Mouse (Mus musculus) limb, embryonic 12.5 days (tissue): Measurements from ENCODE around the gene Tmem107. TPM values are rescaled to one million over a fixed set of nuclear protein-coding genes. Genes with fewer than 3 reads are reported as not detected.

Experiments used
- ATAC-seq: fragments of 200-750 bp; cut with Nextera tagmentation; 2 replicates; pipeline ENCODE4 v1.8.0; 2017; ENCODE audit warnings: low read depth, moderate TSS enrichment; ENCODE audit not compliant: insufficient number of reproducible peaks, insufficient read depth, low FRiP score, low TSS enrichment
- H3K27ac ChIP-seq: fragments of 300-500 bp; sonication (generic); 2 replicates; pipeline ENCODE4 v1.5.1; 2016; ENCODE audit warnings: mild to moderate bottlenecking, moderate library complexity
- H3K27me3 ChIP-seq: fragments of 300-500 bp; sonication (generic); 2 replicates; pipeline ENCODE4 v1.6.1; 2016; ENCODE audit warnings: mild to moderate bottlenecking, moderate library complexity
- H3K36me3 ChIP-seq: fragments of 300-500 bp; sonication (generic); 2 replicates; pipeline ENCODE4 v1.6.1; 2016; ENCODE audit warnings: mild to moderate bottlenecking, moderate library complexity
- H3K4me1 ChIP-seq: fragments of 300-500 bp; sonication (generic); replicated peaks from 2 replicates; pipeline ENCODE4 v1.6.1; 2016
- H3K4me2 ChIP-seq: fragments of 300-500 bp; sonication (generic); 2 replicates; pipeline ENCODE4 v1.6.1; 2016; ENCODE audit warnings: mild to moderate bottlenecking, moderate library complexity
- H3K4me3 ChIP-seq: fragments of 300-500 bp; sonication (generic); replicated peaks from 2 replicates; pipeline ENCODE4 v1.5.1; 2016; ENCODE audit warnings: mild to moderate bottlenecking
- H3K9ac ChIP-seq: fragments of 300-500 bp; sonication (generic); replicated peaks from 2 replicates; pipeline ENCODE4 v1.6.1; 2016; ENCODE audit warnings: mild to moderate bottlenecking, moderate library complexity
- H3K9me3 ChIP-seq: fragments of 300-500 bp; sonication (generic); 2 replicates; pipeline ENCODE4 v1.6.1; 2016; ENCODE audit warnings: mild to moderate bottlenecking, moderate library complexity
- WGBS: fragments of 180-500 bp; shearing (Covaris S2); methylation state at CpG from one replicate; pipeline ENCODE4 v1.1.7; 2016; 5-methylcytosine and 5-hydroxymethylcytosine counted together
- polyA plus RNA-seq: library from polyadenylated mRNA; unstranded; fragments of >200 nt; fragmentation: Nextera tagmentation; extraction: Ambion mirVana; gene quantifications from 2 replicates; pipeline ENCODE4 v1.2.1, GENCODE M21; 2016

Tmem107 gene
- polyA plus RNA-seq, 1 experiment from 2014 or later, result 41.0 TPM

GRCm38 (mm10) chr11:69102403-69102725, 31.8 kb downstream of the Tmem107 start:
- Histone ChIP-seq H3K4me1 (peaks cover 32% of the 10 kb centered on the region), H3K9me3 (no peaks in the 10 kb centered on the region), H3K4me2 (no peak overlapping the region), H3K9ac (no peak overlapping the region), H3K27ac (no peak overlapping the region), H3K4me3 (no peak overlapping the region), H3K27me3 (no peaks in the 10 kb centered on the region), H3K36me3 (peaks cover 69% of the 10 kb centered on the region)
- no peak for ATAC-seq
- WGBS, result 95% methylated on average over 7 of the region's 7 CpGs

GRCm38 (mm10) chr11:69103121-69103520, 32.5 kb downstream of the Tmem107 start:
- Histone ChIP-seq H3K4me2 (no peak overlapping the region), H3K27me3 (no peaks in the 10 kb centered on the region), H3K4me3 (no peak overlapping the region), H3K27ac (no peak overlapping the region), H3K4me1 (peaks cover 24% of the 10 kb centered on the region), H3K9me3 (no peaks in the 10 kb centered on the region), H3K9ac (no peak overlapping the region), H3K36me3 (peaks cover 76% of the 10 kb centered on the region)
- ATAC-seq, result no peak
- 94% methylated on average over 14 of the region's 14 CpGs for WGBS

GRCm38 (mm10) chr11:69103531-69104435, 33.2 kb downstream of the Tmem107 start:
- H3K4me3 ChIP-seq, result no peak overlapping the region
- H3K27me3 ChIP-seq, result no peaks in the 10 kb centered on the region
- H3K9me3 ChIP-seq, result no peaks in the 10 kb centered on the region
- H3K4me1 ChIP-seq, result peaks cover 18% of the 10 kb centered on the region
- no peak overlapping the region for H3K4me2 ChIP-seq
- no peak overlapping the region for H3K9ac ChIP-seq
- 93% methylated on average over 15 of the region's 15 CpGs for WGBS
- ATAC-seq, result no peak
- H3K36me3 ChIP-seq, result peaks cover 83% of the 10 kb centered on the region
- no peak overlapping the region for H3K27ac ChIP-seq

GRCm38 (mm10) chr11:69104487-69104886, 33.9 kb downstream of the Tmem107 start:
- Histone ChIP-seq H3K4me2 (no peak overlapping the region), H3K36me3 (peaks cover 90% of the 10 kb centered on the region), H3K27ac (no peak overlapping the region), H3K4me1 (peaks cover 12% of the 10 kb centered on the region), H3K4me3 (no peak overlapping the region), H3K27me3 (no peaks in the 10 kb centered on the region), H3K9me3 (no peaks in the 10 kb centered on the region), H3K9ac (no peak overlapping the region)
- ATAC-seq, result no peak
- WGBS, result 92% methylated on average over 14 of the region's 14 CpGs

GRCm38 (mm10) chr11:69105227-69105626, 34.6 kb downstream of the Tmem107 start:
- Histone ChIP-seq H3K27ac (no peak overlapping the region), H3K9ac (no peak overlapping the region), H3K4me1 (peaks cover 6% of the 10 kb centered on the region), H3K36me3 (peaks cover 91% of the 10 kb centered on the region), H3K4me3 (no peak overlapping the region), H3K9me3 (no peaks in the 10 kb centered on the region), H3K27me3 (no peaks in the 10 kb centered on the region), H3K4me2 (no peak overlapping the region)
- WGBS, result 80% methylated on average over 6 of the region's 6 CpGs
- no peak for ATAC-seq

GRCm38 (mm10) chr11:69105796-69106195, 35.2 kb downstream of the Tmem107 start:
- WGBS, result 90% methylated on average over 2 of the region's 2 CpGs
- H3K4me2 ChIP-seq, result no peak overlapping the region
- H3K9me3 ChIP-seq, result no peaks in the 10 kb centered on the region
- no peak overlapping the region for H3K4me3 ChIP-seq
- H3K4me1 ChIP-seq, result no peaks in the 10 kb centered on the region
- peaks cover 88% of the 10 kb centered on the region for H3K36me3 ChIP-seq
- no peak for ATAC-seq
- no peak overlapping the region for H3K27ac ChIP-seq
- H3K27me3 ChIP-seq, result no peaks in the 10 kb centered on the region
- no peak overlapping the region for H3K9ac ChIP-seq

GRCm38 (mm10) chr11:69106299-69106698, 35.7 kb downstream of the Tmem107 start:
- peaks cover 83% of the 10 kb centered on the region for H3K36me3 ChIP-seq
- ATAC-seq, result no peak
- WGBS, result 85% methylated on average over 11 of the region's 11 CpGs

GRCm38 (mm10) chr11:69106842-69107241, 36.2 kb downstream of the Tmem107 start:
- WGBS, result 84% methylated on average over 11 of the region's 11 CpGs
- Histone ChIP-seq H3K4me3 (no peak overlapping the region), H3K27ac (no peak overlapping the region), H3K4me1 (no peaks in the 10 kb centered on the region), H3K27me3 (peaks cover under 1% of the 10 kb centered on the region; the same call in 1 of the 2 replicates), H3K36me3 (peaks cover 77% of the 10 kb centered on the region), H3K9me3 (no peaks in the 10 kb centered on the region), H3K4me2 (no peak overlapping the region), H3K9ac (no peak overlapping the region)
- ATAC-seq, result no peak

More at GRCm38 (mm10) chr11:69106299-69106698, 35.7 kb downstream of the Tmem107 start:
- Histone ChIP-seq H3K9ac (no peak overlapping the region), H3K27ac (no peak overlapping the region), H3K4me1 (no peaks in the 10 kb centered on the region), H3K4me3 (no peak overlapping the region), H3K27me3 (no peaks in the 10 kb centered on the region), H3K4me2 (no peak overlapping the region), H3K9me3 (no peaks in the 10 kb centered on the region)

GRCm38 (mm10) chr11:69107676-69108075, 37.1 kb downstream of the Tmem107 start:
- Histone ChIP-seq H3K9me3 (no peaks in the 10 kb centered on the region), H3K9ac (no peak overlapping the region), H3K27ac (no peak overlapping the region), H3K4me3 (no peak overlapping the region), H3K4me2 (no peak overlapping the region), H3K4me1 (0 out of 2 replicates have a peak, but pooled peaks cover 3% of the 10 kb centered on the region), H3K36me3 (peaks cover 69% of the 10 kb centered on the region), H3K27me3 (peaks cover 7% of the 10 kb centered on the region; the same call in 1 of the 2 replicates)
- whole genome bisulfite sequencing, result 86% methylated on average over 11 of the region's 11 CpGs
- ATAC-seq, result no peak

GRCm38 (mm10) chr11:69108223-69108622, 37.6 kb downstream of the Tmem107 start:
- Histone ChIP-seq H3K36me3 (peaks cover 64% of the 10 kb centered on the region), H3K27ac (no peak overlapping the region), H3K9ac (no peak overlapping the region), H3K4me3 (no peak overlapping the region), H3K27me3 (peaks cover 7% of the 10 kb centered on the region; the same call in 1 of the 2 replicates), H3K4me1 (0 out of 2 replicates have a peak, but pooled peaks cover 3% of the 10 kb centered on the region), H3K9me3 (no peaks in the 10 kb centered on the region), H3K4me2 (no peak overlapping the region)
- 91% methylated on average over 9 of the region's 9 CpGs for WGBS
- no peak for ATAC-seq

GRCm38 (mm10) chr11:69109032-69109900, 38.7 kb downstream of the Tmem107 start:
- no peak overlapping the region for H3K27ac ChIP-seq
- no peaks in the 10 kb centered on the region for H3K9me3 ChIP-seq
- 84% methylated on average over 13 of the region's 13 CpGs for WGBS
- H3K27me3 ChIP-seq, result peaks cover 7% of the 10 kb centered on the region; the same call in 1 of the 2 replicates
- ATAC-seq, result no peak
- 0 out of 2 replicates have a peak overlapping the region, but pooled peaks have one; percentile 8 for H3K4me2 ChIP-seq
- peaks cover 53% of the 10 kb centered on the region for H3K36me3 ChIP-seq
- 0 out of 2 replicates have a peak, but pooled peaks cover 3% of the 10 kb centered on the region for H3K4me1 ChIP-seq
- no peak overlapping the region for H3K9ac ChIP-seq
- no peak overlapping the region for H3K4me3 ChIP-seq
